Mouse (Mus musculus): ENCODE data around the gene Lias.

Lias gene

DNA sequence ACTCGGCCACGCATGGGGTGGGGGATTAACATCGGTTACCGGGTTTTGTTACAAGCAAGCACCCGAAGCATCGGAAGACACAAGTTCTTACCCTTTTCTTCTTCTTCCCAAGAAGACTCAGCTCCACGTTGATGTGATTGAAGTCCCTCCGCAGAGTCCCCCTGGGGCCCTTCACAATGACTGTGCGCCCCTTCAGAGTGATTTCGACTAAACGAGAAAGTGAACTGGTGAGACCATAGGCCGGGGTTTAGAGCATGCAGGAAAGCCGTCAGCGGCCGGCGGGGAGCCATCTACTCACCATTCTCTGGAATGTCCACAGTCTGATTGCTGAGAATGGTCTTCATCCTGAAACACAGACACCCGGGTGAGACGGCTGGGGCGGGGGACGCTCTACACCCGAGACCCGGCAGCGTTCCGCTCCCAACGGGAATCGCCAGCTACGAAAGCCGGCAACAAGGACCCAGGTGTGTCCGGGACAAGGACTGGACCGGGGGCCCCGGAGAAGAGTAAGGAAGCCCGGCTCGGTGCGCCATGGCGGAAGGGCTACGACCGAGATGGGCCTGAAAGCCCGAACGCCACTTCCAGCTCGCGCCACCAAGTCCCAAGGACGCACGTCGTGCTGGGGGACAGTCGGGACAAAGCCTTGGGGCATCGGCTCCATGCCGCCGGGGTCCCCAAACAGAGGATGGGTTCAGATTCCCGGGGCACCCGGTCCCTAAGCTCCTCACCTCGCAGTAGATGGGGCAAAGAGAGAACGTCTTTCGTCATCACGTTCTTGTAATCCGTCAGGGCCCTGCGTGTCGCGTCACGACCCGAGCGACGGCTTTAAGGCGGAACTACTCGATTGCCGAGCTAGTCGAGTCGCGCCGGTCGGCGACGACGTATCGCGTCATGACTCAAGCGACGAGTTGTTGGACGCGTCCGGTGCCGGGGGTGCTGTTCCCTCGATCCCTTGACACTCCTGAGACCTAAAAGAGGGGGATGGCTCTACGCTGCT is at the start of gene Lias, which contains the start of gene Rpl9:
Gene Lias (plus strand): TSS at position 850 of the 997 bp plus-strand sequence.
Gene Rpl9 (minus strand): TSS at position 797 of the 997 bp plus-strand sequence.
- peak; percentile 99 for DNase-seq (ENCODE audit: extremely low spot score, low spot score)

DNA sequence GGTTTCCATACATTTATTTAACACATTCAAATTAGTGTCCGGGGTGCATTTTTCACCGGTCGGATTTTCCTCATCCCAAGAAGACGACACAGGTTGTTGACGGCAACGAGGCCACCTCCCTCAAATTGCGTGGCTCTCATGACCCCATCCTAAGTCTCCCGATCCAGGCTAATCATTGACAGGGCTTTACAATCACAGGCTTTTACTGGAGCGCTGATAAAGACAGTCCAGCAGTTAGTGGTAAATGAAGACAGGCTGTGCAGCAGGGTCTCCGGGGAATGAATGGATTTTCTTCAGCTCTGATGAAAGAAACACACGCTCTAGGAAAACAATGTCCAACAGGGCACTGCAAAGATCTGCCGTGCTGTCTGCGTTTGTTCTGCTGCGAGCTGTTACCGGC is 43.1 kb upstream of the Lias start, which contains the start of gene Klb:
Gene Klb (plus strand): TSS at position 147 of the 400 bp plus-strand sequence.
- DNase-seq (ENCODE audit: extremely low spot score, low spot score) = no peak

DNA sequence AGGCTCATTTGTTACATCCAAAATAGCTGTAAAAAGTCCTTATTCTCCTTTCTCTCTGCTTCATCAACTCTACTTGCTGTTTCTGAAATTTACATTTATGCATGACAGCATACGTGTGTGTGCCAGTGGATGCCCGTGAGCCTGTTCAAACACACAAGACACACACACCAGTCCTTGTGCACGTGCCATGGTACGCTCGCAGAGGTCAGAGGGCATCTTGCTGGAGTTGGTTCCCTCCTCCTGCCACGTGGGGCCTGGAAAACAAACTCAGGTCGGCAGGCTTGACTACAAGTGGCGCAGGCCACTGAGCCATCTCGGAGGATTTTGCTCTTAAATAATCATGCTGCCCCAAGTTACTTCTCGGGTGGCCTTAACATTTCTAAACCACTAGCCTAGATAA is 40.8 kb upstream of the Lias start:
- DNase-seq (ENCODE audit: extremely low spot score, low spot score) = no peak

DNA sequence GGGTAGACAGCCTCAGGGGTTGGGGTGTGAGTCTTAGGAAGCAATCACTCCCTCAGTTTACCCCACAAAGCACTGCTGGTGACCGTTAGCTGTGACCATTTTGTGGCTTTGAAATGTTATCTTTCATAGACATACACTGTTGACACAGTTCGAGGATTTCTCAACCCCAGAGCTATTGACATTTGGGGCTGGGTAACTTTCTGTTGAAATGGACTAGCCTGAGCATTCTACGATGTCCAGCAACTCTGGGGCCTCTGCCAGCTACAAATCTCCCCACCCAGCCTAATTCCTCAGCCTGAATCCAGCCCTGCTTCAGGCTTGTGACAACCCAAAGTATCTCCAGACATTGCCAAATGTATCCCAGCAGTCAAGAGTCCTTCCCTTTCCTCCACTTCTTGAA is 37.2 kb upstream of the Lias start:
- DNase-seq (ENCODE audit: extremely low spot score, low spot score) = no peak

DNA sequence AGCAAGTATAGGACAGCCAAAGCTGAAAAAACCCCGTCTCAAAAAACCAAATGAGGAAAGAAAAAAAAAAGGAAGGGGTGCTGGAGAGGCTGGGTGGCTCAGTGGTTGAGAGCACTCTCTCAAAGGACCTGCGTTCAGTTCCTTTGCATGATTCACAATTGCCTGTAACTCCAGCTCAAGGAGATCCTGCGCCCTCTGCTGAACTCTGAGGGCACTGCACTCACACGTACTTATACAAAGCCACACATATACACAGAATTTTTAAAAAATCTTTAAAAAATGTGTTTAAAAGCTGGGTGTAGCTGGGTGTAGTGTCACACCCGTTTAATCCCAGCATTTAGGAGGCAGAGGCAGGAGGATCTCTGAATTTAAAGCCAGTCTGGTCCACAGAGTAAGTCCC is 36.3 kb upstream of the Lias start:
- no peak for DNase-seq (ENCODE audit: extremely low spot score, low spot score)

DNA sequence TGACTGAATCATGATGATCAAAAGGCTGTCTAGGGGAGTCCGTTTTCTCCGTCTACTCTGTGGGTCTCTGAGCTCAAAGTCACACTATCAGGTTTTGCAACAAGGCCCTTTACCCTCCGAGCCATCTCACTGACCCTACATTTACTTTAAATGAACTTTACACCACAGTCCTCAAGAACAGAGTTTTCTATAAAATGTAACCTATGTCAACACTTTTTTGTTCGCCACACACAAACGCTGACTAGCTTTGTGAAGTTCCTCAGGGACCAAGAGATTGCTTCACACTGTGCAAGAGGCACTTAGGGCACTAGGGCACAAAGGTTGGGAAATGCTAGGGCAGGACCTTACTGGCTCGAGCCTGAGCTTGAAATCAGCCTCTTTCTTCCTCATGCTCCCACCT is 34.4 kb upstream of the Lias start:
- no peak for DNase-seq (ENCODE audit: extremely low spot score, low spot score)

DNA sequence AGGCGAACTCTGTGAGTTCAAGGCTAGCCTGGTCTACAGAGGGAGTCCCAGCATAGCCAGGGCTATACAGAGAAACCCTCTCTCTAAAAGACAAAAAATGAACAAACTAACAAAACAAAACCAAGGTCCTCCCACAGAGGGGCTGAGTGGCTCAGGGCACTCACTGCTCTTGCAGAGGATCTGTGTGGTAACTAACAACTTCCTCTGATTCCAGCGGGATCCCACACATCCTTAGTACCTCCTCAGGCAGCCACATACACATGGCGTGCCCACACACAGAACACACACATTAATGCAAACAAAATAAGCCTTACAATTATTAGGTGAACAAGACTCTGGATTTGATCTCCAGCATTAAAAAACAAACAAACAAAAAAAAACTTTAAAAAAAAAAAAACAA is 33.5 kb upstream of the Lias start:
- no peak for DNase-seq (ENCODE audit: extremely low spot score, low spot score)

DNA sequence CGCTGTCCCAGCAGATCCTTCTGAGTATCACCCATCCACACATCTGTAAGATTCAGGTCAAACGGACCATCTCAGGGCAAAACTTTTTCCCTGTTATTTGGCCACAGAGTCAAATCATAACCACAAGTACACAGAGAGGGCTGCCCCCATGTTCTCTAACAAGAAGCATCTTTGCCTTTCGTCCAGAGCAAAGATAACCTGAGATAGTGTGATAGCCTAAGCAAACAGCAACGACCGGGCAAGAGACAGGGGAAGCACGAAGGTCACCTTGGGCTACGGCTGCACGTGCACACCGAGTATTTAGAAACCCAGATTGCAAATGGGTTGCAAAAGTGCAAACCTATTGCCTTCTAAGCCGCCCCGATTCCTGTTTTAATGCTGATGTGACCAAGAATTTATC is 23.5 kb upstream of the Lias start:
- no peak for DNase-seq (ENCODE audit: extremely low spot score, low spot score)

DNA sequence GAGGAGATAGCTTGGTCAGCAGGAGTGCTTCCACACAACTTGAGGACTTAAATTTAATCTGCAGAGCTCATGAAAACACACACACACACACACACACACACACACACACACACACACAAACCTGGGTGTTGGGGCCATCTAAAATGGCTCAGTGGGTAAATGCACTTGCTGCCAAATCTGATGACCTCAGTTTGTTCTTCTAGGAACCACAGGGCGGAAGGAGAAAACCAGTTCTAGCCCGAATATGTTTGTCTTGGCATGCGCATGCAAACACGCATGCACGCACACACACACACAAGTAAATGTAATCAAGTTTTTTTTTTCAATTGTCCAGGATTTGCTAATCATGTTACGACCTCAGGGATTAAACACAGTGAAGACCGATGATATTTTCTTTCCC is 19.7 kb upstream of the Lias start:
- no peak for DNase-seq (ENCODE audit: extremely low spot score, low spot score)

DNA sequence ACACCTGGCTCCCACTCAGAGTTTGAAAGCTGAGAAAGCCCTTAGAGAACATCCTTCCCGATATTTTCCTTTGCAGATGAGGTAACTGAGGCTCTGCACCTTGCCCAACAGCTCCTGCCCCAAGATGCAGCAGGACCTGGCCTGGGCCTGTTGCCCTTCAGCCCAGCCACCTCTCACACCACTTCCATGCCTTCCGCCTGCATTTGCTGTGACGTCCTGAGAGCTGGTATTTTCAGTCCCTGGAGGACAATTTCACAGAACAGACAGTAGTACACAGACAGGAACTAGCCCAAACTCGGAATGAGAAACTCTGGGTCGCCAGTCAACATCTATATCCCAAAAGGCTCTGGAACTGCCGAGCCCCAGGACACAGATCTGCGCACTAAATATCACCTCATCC is 16.6 kb upstream of the Lias start:
- DNase-seq (ENCODE audit: extremely low spot score, low spot score) = no peak

DNA sequence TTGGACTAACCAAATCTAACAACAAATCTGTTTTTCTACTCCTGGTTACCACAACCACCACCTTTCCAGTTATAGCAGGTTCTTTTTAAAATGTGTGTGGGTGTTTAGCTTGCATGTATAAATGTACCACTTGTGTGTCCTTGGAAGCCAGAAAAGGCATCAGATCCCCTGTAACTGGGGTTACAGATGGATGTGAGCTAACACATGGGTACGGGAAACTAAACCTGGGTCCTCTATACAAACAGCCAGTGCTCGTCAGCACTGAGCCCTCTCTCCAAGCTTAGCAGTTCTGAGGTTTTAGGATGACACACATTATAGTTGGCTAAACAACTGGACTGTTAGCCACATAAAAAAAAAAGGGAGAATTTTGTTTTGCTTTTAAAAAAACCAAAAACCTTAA is 5.6 kb upstream of the Lias start:
- no peak for DNase-seq (ENCODE audit: extremely low spot score, low spot score)

DNA sequence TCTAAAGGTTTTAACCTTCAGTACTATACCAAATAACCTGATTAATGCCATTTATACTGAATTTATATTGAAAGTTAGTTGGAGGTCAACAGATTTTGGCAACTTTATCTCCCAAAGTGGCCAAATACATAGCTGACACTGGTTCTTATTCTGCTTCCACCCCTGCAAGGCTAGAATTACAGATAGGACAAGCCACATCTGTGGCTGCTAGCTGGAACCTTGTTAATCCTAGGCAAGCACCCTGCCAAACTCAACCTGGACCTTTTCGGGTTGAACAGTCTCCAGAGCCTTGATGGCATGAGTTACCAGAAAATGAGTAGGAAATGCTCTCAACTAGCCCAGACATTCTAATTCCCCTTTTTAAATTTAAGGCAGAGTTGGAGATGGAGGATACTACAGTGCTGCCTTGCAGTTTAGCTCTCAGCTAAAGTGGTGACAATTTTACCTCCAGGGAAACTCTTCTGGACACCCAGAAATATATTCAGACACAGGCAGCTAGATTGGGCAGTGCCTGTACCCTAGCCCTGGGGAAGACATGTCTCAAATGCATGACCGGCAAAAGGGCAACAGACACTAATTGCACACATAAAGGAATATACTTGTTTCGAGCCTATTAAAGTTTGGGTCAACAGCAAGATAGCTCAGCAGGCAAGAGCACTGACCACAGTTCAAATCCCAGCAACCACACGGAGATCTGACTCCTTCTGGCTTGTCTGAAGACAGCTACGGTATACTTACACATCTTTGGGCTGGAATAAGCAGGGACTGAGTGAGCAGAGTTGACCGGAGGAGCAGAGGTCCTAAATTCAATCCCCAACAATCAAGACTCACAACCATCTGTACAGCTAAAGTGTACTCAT is 4.1 kb upstream of the Lias start:
- no peak for DNase-seq (ENCODE audit: extremely low spot score, low spot score)

DNA sequence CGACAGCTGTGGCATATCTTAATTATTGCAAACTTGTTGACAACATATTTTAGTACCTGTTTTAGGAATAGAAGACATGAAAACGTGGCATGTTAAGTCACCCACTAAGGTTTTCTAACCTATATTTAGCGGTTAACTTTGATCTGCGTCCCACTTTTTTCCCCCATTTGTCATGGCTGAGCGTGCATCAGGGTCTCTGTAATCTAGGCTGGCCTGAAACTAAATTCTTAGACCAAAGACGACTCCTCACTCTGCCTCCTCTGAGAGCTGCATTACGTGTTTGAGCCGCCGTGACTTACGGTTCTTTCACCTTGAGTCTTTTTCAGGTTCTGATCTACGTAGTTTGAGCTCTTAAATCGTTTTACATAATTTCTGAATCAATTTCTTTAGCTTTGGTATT is 456 bp downstream of the Lias start:
- no peak for DNase-seq (ENCODE audit: extremely low spot score, low spot score)

DNA sequence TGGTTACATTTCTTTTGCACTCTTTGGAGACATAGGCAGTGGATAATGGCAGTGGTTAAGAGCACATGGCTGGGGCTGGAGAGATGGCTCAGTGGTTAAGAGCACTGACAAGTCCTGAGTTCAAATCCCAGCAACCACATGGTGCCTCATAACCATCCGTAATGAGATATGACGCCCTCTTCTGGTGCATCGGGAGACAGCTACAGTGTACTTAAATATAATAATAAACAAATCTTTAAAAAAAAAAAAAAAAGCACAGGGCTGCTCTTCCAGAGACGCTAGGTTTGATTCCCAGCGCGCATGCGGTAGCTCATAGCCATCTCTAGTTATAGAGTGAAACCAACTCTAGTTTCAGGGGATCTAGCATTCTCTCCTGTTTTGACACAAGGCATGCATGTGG is 3.1 kb downstream of the Lias start:
- DNase-seq (ENCODE audit: extremely low spot score, low spot score) = no peak

DNA sequence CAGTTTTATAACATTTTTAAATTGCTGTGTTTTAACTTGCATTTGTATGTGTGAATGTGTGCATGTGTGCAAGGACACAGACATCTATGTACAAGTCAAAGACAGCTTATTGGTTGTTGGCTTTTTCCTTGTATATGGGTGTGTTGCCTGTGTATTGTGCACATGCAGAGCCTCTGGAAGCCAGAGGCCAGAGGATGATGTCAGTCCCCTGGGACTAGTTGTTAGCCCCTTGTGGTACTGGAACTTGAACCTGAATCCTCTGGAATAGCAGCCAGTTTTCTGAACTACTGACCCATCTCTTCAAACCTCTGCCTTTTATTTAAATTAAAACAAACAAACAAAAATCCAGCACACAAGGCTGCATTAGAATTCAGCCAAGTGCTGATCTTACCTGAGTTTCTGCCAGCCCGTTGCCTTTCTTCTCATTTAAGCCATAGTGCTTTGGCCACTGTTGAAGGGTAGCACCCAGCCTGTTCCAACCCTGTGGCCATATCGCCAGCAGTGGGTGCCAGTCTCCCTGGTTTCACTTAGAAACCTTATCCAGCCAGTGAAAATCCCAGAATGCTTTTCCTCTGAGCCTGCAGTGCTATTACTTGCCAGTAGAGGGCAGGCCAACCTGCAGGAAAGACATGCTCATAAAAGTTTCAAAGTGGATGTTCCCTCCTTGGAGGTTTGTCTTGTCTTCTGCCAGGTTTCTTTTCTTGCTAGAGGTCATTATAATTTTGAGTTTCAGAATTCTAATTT is 10.1 kb downstream of the Lias start:
- DNase-seq (ENCODE audit: extremely low spot score, low spot score) = peak; percentile 74

DNA sequence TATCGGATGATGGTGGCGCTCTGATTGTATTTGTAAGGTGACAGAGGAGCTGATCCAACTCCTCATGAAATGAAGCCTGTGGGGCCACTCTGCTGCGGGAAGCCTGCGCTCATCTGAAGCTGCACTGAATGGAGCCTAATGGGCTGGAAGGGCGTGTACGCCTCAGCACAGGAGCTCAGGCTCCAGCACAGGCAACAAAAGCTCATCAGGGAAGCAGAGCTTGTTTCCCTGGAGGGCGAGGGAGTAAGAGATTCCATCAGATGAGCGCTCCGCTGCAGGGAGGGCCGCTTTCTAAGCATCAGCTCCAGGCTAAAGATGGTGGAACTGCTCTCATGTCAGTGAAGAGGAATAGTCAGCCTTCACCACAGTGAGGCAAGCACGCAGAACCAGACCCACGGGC is 16.7 kb downstream of the Lias start:
- DNase-seq (ENCODE audit: extremely low spot score, low spot score) = no peak

DNA sequence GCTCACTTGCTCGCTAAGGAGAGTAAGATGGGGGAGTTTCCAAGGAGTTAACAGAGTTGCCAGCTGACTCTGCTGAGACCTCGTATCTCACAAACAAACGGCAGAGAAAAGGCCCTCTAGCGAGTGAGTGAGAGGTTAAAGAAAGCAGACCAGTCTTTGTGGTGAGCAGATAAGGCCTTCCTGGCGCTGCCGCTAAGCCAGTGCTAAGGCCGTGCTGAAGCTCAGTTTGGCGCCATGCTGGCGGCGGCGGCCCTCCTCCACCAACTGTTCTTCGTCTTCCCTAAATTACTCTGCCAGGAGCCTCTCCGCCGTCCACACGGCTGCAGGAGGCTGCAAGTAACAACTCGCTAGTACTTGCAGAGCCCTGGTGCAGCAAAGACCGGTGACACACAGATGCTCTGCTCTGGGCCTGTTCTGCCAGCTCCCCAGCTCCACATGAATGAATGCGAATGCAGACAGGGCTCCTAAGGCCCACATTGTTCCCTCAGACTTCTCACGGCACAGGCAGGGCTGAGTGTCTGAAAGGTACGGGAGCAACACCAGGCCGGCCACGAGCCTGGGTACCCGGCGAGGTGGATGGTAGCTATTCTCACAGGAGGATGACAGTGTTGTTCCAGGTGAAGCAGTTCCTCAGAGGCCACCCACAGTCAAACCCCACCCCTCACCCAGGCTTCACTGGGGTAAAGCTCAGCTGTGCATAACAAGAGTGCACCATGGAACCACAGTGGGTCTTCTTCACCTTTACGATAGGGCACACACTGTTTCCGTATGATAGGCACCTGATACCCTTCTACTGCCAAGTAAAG is 24.6 kb downstream of the Lias start:
- DNase-seq (ENCODE audit: extremely low spot score, low spot score) = peak; percentile 63

DNA sequence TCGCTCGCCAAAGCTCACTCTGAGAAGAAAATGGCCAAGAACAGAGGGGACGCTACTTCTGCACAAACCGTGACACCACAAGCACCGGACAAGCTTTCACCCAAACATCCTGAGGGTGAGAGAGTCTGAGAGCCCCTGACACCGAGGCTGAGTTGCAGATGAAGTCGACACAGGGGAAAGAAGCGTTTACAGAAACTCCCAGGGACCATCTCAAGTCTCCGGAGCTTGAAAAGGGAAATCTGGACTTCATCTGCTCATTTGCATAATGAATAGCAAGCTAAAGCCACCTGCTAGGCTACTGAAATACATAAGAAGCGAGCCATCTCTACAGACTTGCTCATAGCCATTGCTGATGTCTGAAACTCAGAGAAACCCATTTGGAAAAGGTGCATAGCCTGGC is 27.8 kb downstream of the Lias start:
- DNase-seq (ENCODE audit: extremely low spot score, low spot score) = no peak

DNA sequence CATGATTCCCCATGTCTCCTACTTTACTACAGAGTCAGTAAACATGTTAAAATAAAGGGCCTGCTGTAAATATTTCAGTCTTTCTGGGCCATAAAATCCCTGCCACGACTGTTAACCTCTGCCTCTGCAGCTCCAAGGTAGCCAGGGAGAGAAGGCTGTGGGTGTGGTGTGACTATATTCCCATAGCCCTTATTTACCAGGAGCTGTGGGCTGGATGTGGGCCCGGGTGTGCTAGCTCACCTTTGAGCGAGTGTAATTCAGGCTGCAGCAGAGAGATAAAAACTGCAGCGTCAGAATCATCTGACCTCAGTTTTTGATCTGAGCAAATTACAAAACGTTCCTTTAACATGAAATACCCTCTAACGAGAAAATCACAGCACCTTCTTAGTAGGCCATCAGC is 29.5 kb downstream of the Lias start:
- no peak for DNase-seq (ENCODE audit: extremely low spot score, low spot score)

DNA sequence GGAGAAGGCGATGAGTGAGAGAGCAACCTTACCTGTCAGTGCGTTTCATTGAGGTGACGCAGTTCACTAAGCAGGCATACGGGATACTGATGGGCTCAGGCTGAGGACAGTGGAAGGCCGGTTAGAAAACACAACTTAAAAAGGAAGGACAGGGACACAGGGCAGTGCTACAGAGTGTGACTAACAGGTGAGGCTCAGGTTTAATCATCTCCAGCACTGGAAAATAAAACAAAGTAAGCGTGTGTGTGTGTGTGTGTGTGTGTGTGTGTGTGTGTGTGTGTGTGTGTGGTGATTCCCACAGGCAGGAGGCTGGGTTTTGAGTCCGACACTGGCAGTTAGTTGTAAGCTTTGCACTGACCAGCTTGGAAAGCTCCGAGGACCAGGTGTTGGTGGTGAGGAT is 31.5 kb downstream of the Lias start:
- no peak for DNase-seq (ENCODE audit: extremely low spot score, low spot score)

DNA sequence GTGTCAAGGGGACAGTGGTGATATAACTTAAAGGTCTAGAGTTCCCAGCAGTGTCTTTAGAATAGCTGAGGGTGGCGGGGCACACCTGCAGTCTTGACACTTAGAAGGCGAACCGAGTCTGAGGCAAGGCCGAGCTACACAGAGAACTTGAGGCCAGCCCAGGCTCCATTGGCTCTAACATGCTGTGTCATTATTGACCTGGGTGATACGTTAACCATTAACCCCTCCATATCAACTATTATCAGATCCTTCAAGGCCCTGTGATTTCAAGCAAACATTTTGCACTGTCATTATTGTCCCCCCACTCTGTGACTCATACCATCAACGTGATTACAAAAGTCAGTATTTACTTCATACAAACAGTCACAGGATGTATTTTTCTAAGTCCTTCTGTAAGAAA is 32.9 kb downstream of the Lias start:
- DNase-seq (ENCODE audit: extremely low spot score, low spot score) = no peak
